Mouse (Mus musculus) embryonic facial prominence, embryonic 11.5 days (tissue): ENCODE measurements around the gene Olfr1326-ps1. TPM values are rescaled to one million over a fixed set of nuclear protein-coding genes. Genes with fewer than 3 reads are reported as not detected.

Source experiments
- ATAC-seq: fragments of 200-750 bp; cut with Nextera tagmentation; replicated peaks from 2 replicates; pipeline ENCODE4 v1.8.0; 2017; ENCODE audit warnings: low read depth; ENCODE audit not compliant: insufficient number of reproducible peaks, low FRiP score, low TSS enrichment
- DNase-seq: peaks from one replicate; pipeline ENCODE4 v3.0.0-alpha.2; 2015; ENCODE audit warnings: low spot score
- H3K27ac ChIP-seq: fragments of 300-500 bp; sonication (generic); replicated peaks from 2 replicates; pipeline ENCODE4 v1.5.1; 2014; ENCODE audit warnings: mild to moderate bottlenecking, low read depth, low read length, control low read depth
- H3K27me3 ChIP-seq: fragments of 300-500 bp; sonication (generic); 2 replicates; pipeline ENCODE4 v1.6.1; 2014; ENCODE audit warnings: mild to moderate bottlenecking, low read length, moderate library complexity, mixed read lengths; ENCODE audit not compliant: control insufficient read depth, insufficient read depth
- H3K36me3 ChIP-seq: fragments of 300-500 bp; sonication (generic); replicated peaks from 2 replicates; pipeline ENCODE4 v1.6.1; 2014; ENCODE audit warnings: low read depth, mild to moderate bottlenecking, low read length, moderate library complexity, mixed read lengths; ENCODE audit not compliant: control insufficient read depth, insufficient read depth
- H3K4me1 ChIP-seq: fragments of 300-500 bp; sonication (generic); 2 replicates; pipeline ENCODE4 v1.6.1; 2014; ENCODE audit warnings: low read length, mixed read lengths; ENCODE audit not compliant: control insufficient read depth, insufficient read depth
- H3K4me2 ChIP-seq: fragments of 300-500 bp; sonication (generic); 2 replicates; pipeline ENCODE4 v1.6.1; 2014; ENCODE audit warnings: low read depth, mild to moderate bottlenecking, control low read depth, low read length, moderate library complexity
- H3K4me3 ChIP-seq: fragments of 300-500 bp; sonication (generic); 2 replicates; pipeline ENCODE4 v1.5.1; 2014; ENCODE audit warnings: low read depth, low read length, control low read depth
- H3K9ac ChIP-seq: fragments of 300-500 bp; sonication (generic); replicated peaks from 2 replicates; pipeline ENCODE4 v1.6.1; 2014; ENCODE audit warnings: mild to moderate bottlenecking, control low read depth, low read length
- H3K9me3 ChIP-seq: fragments of 300-500 bp; sonication (generic); replicated peaks from 2 replicates; pipeline ENCODE4 v1.6.1; 2016; ENCODE audit warnings: mild to moderate bottlenecking, low read length, inconsistent platforms, mixed read lengths; ENCODE audit not compliant: control insufficient read depth
- WGBS: fragments of 180-500 bp; shearing (Covaris S2); extraction: QIAGEN DNeasy Blood & Tissue Kit; methylation state at CpG from one replicate; pipeline ENCODE4 v1.1.7; 2014; 5-methylcytosine and 5-hydroxymethylcytosine counted together
- polyA plus RNA-seq: library from polyadenylated mRNA; unstranded; fragments of >200 nt; fragmentation: Nextera tagmentation; extraction: Ambion mirVana; gene quantifications from 2 replicates; pipeline ENCODE4 v1.2.1, GENCODE M21; 2014

The Olfr1326-ps1 gene
- not detected in 2 replicates for polyA plus RNA-seq

DNA sequence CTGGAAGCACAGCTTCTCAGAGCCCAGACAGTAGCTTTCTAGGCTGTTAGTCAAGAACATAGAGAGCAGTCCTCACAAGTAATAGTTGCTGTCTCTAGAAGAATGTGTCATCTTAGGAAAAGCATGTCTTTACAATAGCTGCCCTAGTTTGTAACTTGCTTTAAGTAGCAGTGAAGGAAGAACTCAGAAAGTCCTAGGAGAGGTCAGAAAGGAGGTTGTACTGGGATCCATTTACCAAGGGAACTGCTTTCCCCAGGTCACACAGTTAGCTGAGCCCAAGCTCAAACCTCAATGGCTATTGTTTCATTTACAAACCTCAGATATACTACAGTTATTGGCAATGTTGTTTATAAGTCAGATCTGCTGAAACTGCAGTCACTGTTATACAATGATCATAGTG, at the start of gene Olfr1326-ps1:
TSS of gene Olfr1326-ps1 (minus strand) at position 101 of the 400 bp plus-strand sequence.
- Histone ChIP-seq H3K9ac (no peak within 1 kb of the TSS), H3K4me3 (no peak within 1 kb of the TSS), H3K27me3 (no peaks in the 10 kb centered on the region), H3K36me3 (no peaks in the 10 kb centered on the region), H3K27ac (no peak within 1 kb of the TSS), H3K4me1 (no peaks in the 10 kb centered on the region), H3K4me2 (no peak within 1 kb of the TSS), H3K9me3 (no peaks in the 10 kb centered on the region)
- ATAC-seq (no peak), DNase-seq (no peak)

DNA sequence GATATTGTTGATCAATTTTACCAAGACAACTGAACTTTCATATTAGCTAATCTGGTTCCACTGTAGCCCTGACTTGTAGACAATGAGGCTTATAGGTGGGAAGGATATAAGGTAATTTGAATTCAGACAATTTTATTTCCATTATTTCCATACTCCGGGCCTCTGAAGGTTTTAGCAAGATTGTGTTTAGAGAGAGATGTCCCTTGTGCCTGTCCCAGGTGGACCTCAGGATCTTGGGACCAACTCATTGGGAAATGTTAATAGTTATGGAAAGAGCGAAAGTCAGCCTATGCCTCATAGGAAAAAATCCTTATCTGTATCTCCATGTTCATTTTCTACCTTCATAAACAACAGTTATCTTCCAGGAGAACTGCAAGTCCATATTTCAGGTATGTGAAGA, 17.7 kb upstream of the Olfr1326-ps1 start, which contains the start of gene Olfr1325:
TSS of gene Olfr1325 (plus strand) at position 301 of the 400 bp plus-strand sequence.
- no peaks in the 10 kb centered on the region for H3K4me1 ChIP-seq
- H3K9ac ChIP-seq: no peak within 1 kb of the TSS
- H3K36me3 ChIP-seq: no peaks in the 10 kb centered on the region
- no peak within 1 kb of the TSS for H3K4me2 ChIP-seq
- H3K4me3 ChIP-seq: no peak within 1 kb of the TSS
- H3K27me3 ChIP-seq: no peaks in the 10 kb centered on the region
- H3K27ac ChIP-seq: no peak within 1 kb of the TSS
- ATAC-seq (no peak), DNase-seq (no peak)
- H3K9me3 ChIP-seq: no peaks in the 10 kb centered on the region
- WGBS: 80% methylated on average over 2 of the region's 2 CpGs

Other genes with a start within 250 kb of the Olfr1326-ps1 start
- 11.2 and 11.3 TPM in 2 replicates for gene Plxna3, start 245.8 kb downstream of the Olfr1326-ps1 start, polyA plus RNA-seq
- 128 and 130 TPM in 2 replicates for gene Lage3, start 221.3 kb downstream of the Olfr1326-ps1 start, polyA plus RNA-seq
- gene Ubl4a, start 201.7 kb downstream of the Olfr1326-ps1 start, polyA plus RNA-seq: 63.2 and 65.7 TPM in 2 replicates
- 11.4 and 13.6 TPM in 2 replicates for gene Slc10a3, start 201.5 kb downstream of the Olfr1326-ps1 start, polyA plus RNA-seq
- gene Fam3a, start 181.6 kb downstream of the Olfr1326-ps1 start, polyA plus RNA-seq: 26.7 and 27.6 TPM in 2 replicates
- 22.0 and 22.2 TPM in 2 replicates for gene Ikbkg, start 181.6 kb downstream of the Olfr1326-ps1 start, polyA plus RNA-seq
- gene G6pdx, start 145.7 kb downstream of the Olfr1326-ps1 start, polyA plus RNA-seq: 54.2 and 59.2 TPM in 2 replicates
- not detected in 2 replicates for gene Gm6880, start 93.5 kb downstream of the Olfr1326-ps1 start, polyA plus RNA-seq
- not detected in 2 replicates for gene Olfr1325, start 17.8 kb upstream of the Olfr1326-ps1 start, polyA plus RNA-seq
- gene Gm5640, start 70.7 kb upstream of the Olfr1326-ps1 start, polyA plus RNA-seq: not detected in 2 replicates
- not detected in 2 replicates for gene Gm6890, start 166.0 kb upstream of the Olfr1326-ps1 start, polyA plus RNA-seq